Mouse (Mus musculus): ENCODE results near the gene Zfyve21. TPM values are rescaled to one million over a fixed set of nuclear protein-coding genes. Genes with fewer than 3 reads are reported as not detected.

The Zfyve21 gene
- polyA plus RNA-seq, 1 experiment, result 39.5 TPM

- TF ChIP-seq CTCF (IDR thresholded peaks at IDR 0.05; ENCODE audit: extremely low read depth, insufficient read depth, low read length) (no peak), POLR2A (IDR thresholded peaks at IDR 0.05; ENCODE audit: extremely low read depth, insufficient read depth, low read length) (no peak)
- peak overlapping the region; percentile 36 for H3K4me3 ChIP-seq (ENCODE audit: insufficient read depth, low read length)
- peaks cover 14% of the 10 kb centered on the region for H3K4me1 ChIP-seq (ENCODE audit: control insufficient read depth, insufficient read depth, low read length)
- H3K27ac ChIP-seq (ENCODE audit: insufficient read depth, low read length), result no peak overlapping the region
Measured at GRCm38 (mm10) chr12:111813111-111813765, 732 bp upstream of the Zfyve21 start.

- H3K27ac ChIP-seq (ENCODE audit: insufficient read depth, low read length), result no peak overlapping the region
- peaks cover 9% of the 10 kb centered on the region for H3K4me1 ChIP-seq (ENCODE audit: control insufficient read depth, insufficient read depth, low read length)
- peak overlapping the region; percentile 87 for H3K4me3 ChIP-seq (ENCODE audit: insufficient read depth, low read length)
- TF ChIP-seq CTCF (IDR thresholded peaks at IDR 0.05; ENCODE audit: extremely low read depth, insufficient read depth, low read length), result no peak
- no peak for TF ChIP-seq POLR2A (IDR thresholded peaks at IDR 0.05; ENCODE audit: extremely low read depth, insufficient read depth, low read length)
Measured at GRCm38 (mm10) chr12:111814769-111815762, 1.1 kb downstream of the Zfyve21 start.

GRCm38 (mm10) chr12:111816528-111816927 lies 2.6 kb downstream of the Zfyve21 start:
- H3K4me1 ChIP-seq (ENCODE audit: control insufficient read depth, insufficient read depth, low read length), result peaks cover 8% of the 10 kb centered on the region
- no peak overlapping the region for H3K4me3 ChIP-seq (ENCODE audit: insufficient read depth, low read length)
- H3K27ac ChIP-seq (ENCODE audit: insufficient read depth, low read length), result no peak overlapping the region
- TF ChIP-seq POLR2A (IDR thresholded peaks at IDR 0.05; ENCODE audit: extremely low read depth, insufficient read depth, low read length), result no peak
- TF ChIP-seq CTCF (IDR thresholded peaks at IDR 0.05; ENCODE audit: extremely low read depth, insufficient read depth, low read length), result no peak

- Histone ChIP-seq H3K4me1 (ENCODE audit: control insufficient read depth, insufficient read depth, low read length) (peaks cover 8% of the 10 kb centered on the region), H3K4me3 (ENCODE audit: insufficient read depth, low read length) (no peak overlapping the region), H3K27ac (ENCODE audit: insufficient read depth, low read length) (no peak overlapping the region)
- TF ChIP-seq CTCF (IDR thresholded peaks at IDR 0.05; ENCODE audit: extremely low read depth, insufficient read depth, low read length), result no peak
- no peak for TF ChIP-seq POLR2A (IDR thresholded peaks at IDR 0.05; ENCODE audit: extremely low read depth, insufficient read depth, low read length)
Measured at GRCm38 (mm10) chr12:111816967-111817366, 3.0 kb downstream of the Zfyve21 start.

- Histone ChIP-seq H3K4me3 (ENCODE audit: insufficient read depth, low read length) (no peak overlapping the region), H3K4me1 (ENCODE audit: control insufficient read depth, insufficient read depth, low read length) (peaks cover 8% of the 10 kb centered on the region), H3K27ac (ENCODE audit: insufficient read depth, low read length) (no peak overlapping the region)
- TF ChIP-seq POLR2A (IDR thresholded peaks at IDR 0.05; ENCODE audit: extremely low read depth, insufficient read depth, low read length) (no peak), CTCF (IDR thresholded peaks at IDR 0.05; ENCODE audit: extremely low read depth, insufficient read depth, low read length) (no peak)
Measured at GRCm38 (mm10) chr12:111817991-111818390, 4.0 kb downstream of the Zfyve21 start.

- TF ChIP-seq CTCF (IDR thresholded peaks at IDR 0.05; ENCODE audit: extremely low read depth, insufficient read depth, low read length), result no peak
- TF ChIP-seq POLR2A (IDR thresholded peaks at IDR 0.05; ENCODE audit: extremely low read depth, insufficient read depth, low read length), result no peak
- Histone ChIP-seq H3K27ac (ENCODE audit: insufficient read depth, low read length) (no peak overlapping the region), H3K4me3 (ENCODE audit: insufficient read depth, low read length) (no peak overlapping the region), H3K4me1 (ENCODE audit: control insufficient read depth, insufficient read depth, low read length) (peaks cover 8% of the 10 kb centered on the region)
Measured at GRCm38 (mm10) chr12:111819936-111820335, 6.0 kb downstream of the Zfyve21 start.

- Histone ChIP-seq H3K4me1 (ENCODE audit: control insufficient read depth, insufficient read depth, low read length) (peaks cover 6% of the 10 kb centered on the region), H3K27ac (ENCODE audit: insufficient read depth, low read length) (no peak overlapping the region), H3K4me3 (ENCODE audit: insufficient read depth, low read length) (no peak overlapping the region)
- TF ChIP-seq POLR2A (IDR thresholded peaks at IDR 0.05; ENCODE audit: extremely low read depth, insufficient read depth, low read length), result no peak
- no peak for TF ChIP-seq CTCF (IDR thresholded peaks at IDR 0.05; ENCODE audit: extremely low read depth, insufficient read depth, low read length)
Measured at GRCm38 (mm10) chr12:111820708-111821107, 6.7 kb downstream of the Zfyve21 start.

- no peak overlapping the region for H3K27ac ChIP-seq (ENCODE audit: insufficient read depth, low read length)
- peaks cover 2% of the 10 kb centered on the region; the same call in 1 of the 2 replicates for H3K4me1 ChIP-seq (ENCODE audit: control insufficient read depth, insufficient read depth, low read length)
- H3K4me3 ChIP-seq (ENCODE audit: insufficient read depth, low read length), result no peak overlapping the region
- TF ChIP-seq CTCF (IDR thresholded peaks at IDR 0.05; ENCODE audit: extremely low read depth, insufficient read depth, low read length) (no peak), POLR2A (IDR thresholded peaks at IDR 0.05; ENCODE audit: extremely low read depth, insufficient read depth, low read length) (no peak)
Measured at GRCm38 (mm10) chr12:111821931-111822330, 8.0 kb downstream of the Zfyve21 start.

GRCm38 (mm10) chr12:111827556-111827955 lies 13.6 kb downstream of the Zfyve21 start:
- Histone ChIP-seq H3K4me1 (ENCODE audit: control insufficient read depth, insufficient read depth, low read length) (peaks cover 5% of the 10 kb centered on the region), H3K27ac (ENCODE audit: insufficient read depth, low read length) (no peak overlapping the region), H3K4me3 (ENCODE audit: insufficient read depth, low read length) (no peak overlapping the region)
- TF ChIP-seq CTCF (IDR thresholded peaks at IDR 0.05; ENCODE audit: extremely low read depth, insufficient read depth, low read length), result no peak
- TF ChIP-seq POLR2A (IDR thresholded peaks at IDR 0.05; ENCODE audit: extremely low read depth, insufficient read depth, low read length), result no peak
